Mouse (Mus musculus) frontal cortex, postnatal 36 days (tissue): ENCODE results near the gene Ranbp3.

Experiments
- DNase-seq, 2 experiments: peaks; one replicate each; pipeline ENCODE4 v3.0.0; 2022; ENCODE audit warnings: low spot score in 2 of 2

The Ranbp3 gene

DNA sequence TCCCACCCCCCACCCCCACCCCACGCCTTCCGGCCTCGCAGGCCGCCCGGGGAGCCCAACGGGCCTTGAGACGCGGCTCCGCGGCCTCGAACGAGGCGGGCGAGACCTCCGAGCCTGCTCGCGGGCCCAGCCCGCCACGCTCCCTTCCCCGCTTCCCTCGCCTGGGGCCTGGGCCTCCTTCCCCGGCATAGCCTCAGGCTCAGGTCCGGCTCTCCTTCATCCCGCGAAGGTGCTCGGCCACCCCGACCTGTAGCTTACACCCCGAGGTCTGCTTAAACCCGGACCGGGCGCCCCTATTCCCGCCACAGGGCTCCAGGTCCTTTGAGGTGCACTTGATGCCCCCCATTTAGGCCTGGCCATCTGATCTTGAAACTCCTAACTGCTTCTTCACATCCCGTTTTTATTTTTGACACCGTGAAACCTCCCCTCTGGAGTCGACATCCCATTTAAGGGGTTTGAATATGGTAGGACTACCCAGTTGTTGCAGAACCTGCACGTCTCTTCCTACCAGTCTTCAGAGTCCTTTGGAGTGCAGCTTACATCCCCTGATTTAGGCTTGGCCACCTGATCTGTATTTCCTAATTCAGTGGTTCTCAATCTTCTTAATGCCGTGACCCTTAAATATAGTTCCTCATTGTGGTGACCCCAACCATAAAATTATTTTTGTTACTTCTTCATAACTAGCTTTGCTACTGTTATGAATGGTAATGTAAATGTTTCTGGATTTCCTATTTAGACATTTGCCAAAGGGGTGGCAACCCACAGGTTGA, 738 bp downstream of the Ranbp3 start:
- no peak for DNase-seq

DNA sequence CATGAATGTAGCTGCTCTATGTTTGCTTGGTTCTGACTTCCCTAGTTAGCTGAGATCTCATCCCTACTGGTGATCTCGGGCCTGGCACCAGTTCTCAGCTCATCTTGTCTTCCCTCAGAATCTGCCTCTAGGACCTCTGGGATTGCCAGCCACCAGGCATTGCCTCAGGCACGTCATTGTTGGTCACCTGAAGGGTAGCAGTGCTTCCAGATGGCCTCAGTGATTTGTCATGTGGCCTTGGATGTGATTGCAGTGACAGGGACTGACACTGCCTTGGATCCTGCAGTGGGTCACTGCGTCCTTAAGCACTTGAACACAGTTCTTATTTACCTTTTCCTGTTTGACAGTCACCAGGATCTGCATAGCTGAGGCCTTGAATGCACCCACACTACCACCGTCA, 8.7 kb downstream of the Ranbp3 start:
- DNase-seq = no peak

DNA sequence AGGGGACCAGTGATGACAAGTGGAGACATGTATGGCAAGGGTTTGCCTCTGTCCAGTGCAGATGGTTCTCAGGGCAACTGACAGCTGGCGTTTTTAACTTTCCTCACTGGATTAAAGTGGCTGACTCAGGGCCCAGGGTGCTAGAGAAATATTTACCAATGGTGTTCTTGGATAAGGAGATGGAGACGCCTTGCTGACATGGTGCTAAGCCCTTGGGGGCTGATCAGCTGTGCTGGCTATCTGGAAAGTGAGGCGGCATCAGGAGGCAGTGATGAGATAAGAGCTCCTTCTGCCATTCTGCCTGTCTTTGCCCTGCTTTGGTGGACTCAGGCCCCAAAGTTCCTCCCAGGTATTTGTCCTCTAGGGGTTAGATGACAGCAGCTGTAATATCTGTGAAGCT, 9.8 kb downstream of the Ranbp3 start:
- DNase-seq = no peak

DNA sequence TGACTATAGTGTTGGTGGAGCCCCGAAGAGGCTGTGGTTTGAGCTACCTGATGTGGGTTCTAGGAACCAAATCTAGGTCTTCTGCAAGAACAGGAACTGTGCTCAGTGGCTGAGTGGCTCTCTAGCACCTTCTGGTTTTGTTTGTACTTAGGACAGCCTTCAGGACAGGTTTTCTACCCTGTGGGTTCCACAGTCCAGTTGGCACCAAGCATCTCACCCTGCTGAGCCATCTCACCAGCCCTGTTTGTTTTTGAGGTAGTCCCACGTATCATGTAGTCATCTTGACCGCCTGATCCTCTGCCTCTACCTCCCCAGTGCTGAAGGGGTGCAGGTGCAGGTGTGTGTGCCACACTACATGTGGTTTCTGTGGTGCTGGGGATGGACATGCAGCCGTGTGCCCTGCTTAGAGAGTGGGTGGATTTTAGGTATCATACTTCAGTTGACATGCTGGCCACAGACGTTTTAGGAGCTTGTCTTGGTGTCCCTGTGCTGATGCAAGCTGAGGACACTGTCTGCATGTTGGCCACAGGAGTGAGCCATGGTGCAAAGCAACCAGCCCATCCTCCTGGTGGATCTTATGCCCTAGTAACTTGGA, 10.5 kb downstream of the Ranbp3 start:
- no peak for DNase-seq

DNA sequence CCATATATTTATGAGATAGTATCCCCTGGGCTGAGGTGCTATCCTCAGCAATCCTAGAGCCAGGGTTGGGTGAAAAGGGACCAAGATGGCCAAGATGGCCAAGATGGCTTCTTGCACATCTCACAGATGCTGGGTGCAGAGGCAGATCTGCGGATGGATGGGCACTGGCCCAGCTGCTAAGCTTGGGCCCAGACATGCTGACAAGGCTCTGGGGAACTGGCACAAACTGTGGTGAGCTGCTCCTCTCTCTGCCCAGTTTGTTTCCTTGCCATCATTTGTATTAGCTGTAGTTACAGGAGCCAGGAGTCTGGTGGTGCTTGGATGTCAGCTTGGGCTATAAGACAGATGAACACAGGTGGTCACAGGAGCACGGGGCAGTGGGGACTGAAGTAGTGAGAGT, 11.6 kb downstream of the Ranbp3 start:
- no peak for DNase-seq

DNA sequence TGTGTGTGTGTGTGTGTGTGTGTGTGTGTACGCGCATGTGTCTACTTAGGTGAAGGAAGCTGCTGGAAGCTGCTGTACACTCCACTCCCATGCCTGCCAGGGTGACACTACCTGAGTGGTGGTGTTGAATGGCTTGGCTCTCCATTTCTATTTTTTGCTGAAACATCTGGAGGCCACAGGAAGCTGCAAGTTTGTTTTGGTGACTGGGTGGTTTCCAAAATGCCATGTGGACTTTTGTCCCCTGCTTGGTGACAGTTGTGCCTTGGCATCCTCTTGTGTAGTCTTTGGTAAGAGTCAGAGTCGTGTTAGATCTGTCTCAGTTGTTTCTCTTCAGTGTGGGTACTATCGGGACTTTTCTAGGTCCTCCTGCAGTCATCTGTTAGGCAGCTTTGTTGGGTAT, 13.7 kb downstream of the Ranbp3 start:
- DNase-seq = no peak

DNA sequence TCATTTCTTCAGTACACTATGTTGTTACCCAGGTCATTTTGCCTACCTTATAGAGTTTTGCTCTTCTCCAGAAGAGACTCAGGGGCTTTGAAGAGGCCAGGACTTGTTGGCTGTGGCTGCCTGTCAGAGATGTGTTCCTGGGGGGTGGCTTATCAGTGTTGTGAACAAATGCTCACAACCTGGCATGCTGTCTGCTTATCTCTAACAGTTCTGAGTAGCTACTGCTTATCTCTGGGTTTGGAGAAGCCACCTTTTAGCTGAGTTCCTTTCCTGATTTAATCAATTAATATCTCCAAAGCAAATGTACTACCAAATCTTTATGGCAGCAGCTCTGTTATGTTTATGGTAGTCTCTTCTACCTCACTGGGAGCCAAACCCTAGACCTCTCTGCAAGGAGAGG, 15.0 kb downstream of the Ranbp3 start:
- no peak for DNase-seq

DNA sequence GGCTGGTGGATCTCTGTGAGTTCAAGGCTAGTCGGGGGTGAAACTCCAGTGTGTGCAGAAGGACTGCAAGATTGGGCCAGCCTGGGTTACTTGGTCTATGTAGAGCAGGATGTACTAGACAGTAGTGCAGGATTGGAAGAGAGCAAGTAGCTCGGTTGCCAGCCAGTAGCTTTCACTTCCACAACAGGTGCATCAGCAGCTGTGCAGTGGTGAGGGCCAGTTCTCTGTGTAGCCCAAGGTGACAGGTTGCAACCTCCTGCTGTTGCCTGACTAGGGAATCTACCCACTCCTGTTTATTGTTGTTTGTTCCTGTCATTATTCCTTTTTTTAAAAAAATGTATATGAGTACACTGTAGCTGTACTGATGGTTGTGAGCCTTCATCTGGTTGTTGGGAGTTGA, 15.6 kb downstream of the Ranbp3 start:
- DNase-seq = no peak

DNA sequence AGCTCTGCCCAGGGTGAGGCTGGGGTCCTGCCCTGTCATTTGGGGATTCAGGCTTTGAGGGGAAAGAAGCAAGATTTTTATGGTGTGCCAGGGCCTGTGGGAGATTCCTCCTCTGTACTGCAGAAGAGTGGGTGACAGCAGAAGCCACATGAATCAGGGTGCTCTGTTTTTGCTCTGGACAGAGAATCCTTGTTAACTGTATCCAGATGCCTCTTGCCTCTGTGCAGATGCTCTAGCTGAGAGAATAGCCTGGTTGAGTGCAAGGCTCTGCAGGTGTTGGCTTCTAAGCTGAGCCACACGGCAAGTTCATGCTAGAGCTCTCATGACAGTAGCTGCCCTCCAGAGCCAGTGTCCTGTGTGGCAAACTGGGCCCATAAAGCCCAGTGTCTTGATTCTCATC, 20.3 kb downstream of the Ranbp3 start:
- DNase-seq = peak in 1 of 2 experiments; percentile 21

DNA sequence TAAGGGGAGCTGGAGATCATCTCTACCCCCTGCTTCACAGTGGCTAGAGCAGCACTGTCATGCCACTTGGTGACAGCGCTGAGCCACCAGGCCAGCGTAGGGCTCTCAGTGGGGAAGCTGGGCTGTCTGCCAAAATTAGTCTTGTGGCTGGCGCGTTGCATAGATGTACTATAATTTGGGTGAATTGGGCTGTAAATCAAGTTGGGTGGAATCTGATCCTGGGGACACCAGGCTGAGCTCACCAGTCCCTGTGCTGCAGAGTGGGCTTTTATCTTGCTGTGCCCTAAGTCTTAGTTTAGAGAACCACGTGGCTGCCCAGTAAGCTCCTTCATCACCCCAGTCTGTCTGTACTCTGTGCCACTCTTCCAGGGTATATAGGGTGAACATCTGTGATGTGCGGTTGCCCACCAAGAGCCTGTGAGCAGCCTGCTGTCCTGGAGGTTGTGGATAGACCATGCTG, 20.8 kb downstream of the Ranbp3 start:
- peak; percentile 57 to 75 for DNase-seq

DNA sequence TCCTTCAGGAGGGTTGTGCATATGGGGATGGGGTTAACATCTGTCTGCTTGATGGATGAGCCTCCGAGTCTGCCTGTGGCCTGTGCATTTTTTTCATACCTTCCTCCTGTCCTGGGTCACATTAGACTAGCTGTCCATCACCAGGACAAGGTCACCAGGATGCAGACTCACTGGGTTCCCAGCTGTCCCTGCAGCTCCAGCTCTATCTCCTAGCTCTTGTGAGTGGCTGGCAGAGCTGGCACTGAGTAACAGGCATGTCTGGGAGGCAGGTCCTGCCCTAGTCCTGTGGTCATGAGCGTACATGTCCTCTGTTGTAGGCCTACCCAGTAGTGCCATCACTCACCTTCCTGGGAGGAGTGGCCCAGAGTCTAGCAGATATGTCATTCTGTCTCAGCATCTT, 27.4 kb downstream of the Ranbp3 start:
- no peak for DNase-seq

DNA sequence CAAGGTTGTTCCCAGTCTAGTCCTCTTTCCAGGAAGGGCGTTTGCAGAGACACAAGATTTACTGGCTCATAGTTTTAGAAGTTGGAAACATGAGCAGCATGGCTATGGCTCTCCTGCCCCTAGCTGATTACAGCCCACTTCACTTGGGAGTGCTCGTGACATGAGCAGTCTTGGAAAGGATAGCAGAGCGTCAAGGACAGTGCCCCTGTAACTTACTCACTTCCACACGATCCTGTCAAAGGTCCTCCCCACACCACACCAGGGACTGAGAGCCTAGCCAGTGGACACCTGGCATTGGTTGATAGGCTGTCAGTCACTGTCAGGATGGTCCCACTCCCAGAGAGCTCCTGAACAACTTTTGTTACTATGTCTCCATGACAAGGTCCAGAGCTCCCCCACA, 29.9 kb downstream of the Ranbp3 start:
- DNase-seq = no peak

DNA sequence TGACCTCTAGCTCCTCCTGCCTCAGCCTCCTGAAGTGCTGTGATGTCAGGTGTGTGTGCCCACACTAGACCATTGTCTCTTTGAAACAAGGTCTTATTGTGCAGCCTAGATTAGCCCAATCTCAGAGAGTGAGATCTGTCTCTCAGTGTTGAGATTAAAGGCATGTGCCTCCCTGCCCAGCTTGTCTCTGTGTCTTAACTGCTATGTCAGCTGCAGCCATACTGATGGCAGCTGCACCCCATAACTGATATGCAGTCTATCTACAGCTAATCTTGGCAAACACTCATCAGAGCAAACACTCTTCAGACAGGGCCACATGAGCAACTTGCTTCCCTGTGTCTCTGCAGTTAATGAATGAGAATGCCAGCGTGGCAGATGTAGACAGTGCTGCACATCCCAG, 33.4 kb downstream of the Ranbp3 start:
- DNase-seq = no peak

DNA sequence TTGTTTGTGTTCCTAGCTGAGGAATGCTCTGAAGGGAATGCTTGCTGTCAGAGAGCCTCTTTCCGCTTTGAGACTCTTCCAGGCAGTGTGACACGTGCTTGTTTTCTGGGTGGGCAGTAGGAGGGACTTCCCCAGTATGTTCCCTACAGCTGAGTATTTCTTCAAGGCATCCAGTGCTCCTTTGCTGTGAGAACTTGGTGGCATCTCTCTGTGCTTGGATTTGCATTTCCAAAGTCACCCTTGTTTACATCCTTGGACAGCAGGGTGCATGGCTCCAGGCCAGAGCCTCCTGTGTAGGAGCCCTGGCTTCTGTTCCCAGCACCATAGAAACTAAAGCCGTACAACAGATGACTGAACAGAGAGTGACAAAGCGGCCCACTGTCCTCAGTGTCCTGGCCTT, 35.6 kb downstream of the Ranbp3 start:
- DNase-seq = no peak

DNA sequence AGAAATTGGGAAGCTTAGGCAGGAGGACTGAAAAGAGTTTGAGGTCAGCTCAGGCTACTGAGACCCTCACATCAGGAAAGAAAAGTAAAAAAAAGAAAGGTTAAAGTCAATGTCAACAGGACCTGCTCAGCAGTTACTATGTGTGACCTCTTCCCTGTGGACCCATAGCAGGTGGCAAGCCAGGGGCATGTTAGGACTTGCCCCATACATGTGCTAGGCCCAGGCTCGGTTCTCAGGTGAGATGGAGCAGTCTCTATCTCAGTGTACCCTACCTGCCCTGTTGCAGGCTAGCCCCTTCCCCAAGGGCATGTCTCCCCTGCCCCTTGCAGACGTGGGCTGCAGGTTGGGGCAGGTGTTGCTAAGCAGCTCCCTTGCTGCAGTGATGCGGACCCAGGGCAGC, 36.6 kb downstream of the Ranbp3 start:
- no peak for DNase-seq

DNA sequence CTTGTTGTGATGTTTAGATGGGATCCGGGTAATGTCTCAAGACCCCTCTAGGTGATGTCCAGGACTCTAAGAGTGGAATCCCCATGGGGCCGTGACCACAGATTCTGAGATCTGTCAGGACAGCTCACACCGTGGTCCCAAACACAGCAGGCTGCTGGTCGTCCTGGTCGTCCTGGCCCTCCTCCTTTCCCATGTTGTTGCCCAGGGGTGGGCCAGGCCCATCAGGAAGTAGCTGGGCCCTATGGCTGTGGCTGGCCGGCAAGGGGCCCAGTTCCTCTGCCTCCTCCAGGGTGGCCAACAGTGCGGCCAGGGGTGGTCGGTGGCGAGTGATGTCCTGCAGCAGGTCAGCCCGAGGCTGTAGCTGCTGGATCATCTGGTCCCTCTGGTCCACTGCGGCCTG, 42.3 kb downstream of the Ranbp3 start:
- no peak for DNase-seq

DNA sequence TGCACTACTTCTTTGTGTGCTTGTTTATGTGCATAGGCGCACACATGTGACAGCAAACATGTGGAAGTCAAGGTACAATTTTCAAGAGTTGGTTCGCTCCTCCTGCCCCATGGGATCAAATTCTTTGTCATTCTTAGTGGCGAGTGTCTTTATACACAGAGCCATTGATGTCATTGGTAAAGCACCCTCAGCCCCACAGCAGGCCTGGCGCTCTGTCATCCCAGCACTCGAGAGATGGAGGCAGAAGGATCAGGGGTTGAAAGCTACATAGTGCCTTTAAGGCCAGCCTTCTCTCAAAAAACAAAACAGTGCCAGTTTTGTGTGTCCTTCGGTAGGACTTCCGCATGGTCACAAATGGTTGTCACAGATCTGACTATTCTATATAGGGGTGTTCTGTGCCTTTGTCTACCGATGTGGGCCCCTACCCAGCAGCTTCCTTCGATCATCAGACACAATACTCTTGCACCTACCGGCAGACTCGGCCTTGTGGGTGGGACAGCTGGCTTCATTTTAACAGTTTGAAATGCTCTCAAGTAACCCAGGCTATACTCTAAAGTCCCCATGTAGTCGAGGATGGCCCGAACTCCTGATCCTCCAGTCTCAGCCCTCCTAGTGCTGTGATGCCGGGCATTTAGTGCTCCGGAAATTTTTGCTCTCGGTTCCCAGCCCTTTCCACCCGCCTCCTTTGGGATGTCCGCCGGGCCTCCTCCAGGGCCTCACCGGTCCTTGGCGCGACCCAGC, 43.0 kb downstream of the Ranbp3 start:
- DNase-seq = no peak

DNA sequence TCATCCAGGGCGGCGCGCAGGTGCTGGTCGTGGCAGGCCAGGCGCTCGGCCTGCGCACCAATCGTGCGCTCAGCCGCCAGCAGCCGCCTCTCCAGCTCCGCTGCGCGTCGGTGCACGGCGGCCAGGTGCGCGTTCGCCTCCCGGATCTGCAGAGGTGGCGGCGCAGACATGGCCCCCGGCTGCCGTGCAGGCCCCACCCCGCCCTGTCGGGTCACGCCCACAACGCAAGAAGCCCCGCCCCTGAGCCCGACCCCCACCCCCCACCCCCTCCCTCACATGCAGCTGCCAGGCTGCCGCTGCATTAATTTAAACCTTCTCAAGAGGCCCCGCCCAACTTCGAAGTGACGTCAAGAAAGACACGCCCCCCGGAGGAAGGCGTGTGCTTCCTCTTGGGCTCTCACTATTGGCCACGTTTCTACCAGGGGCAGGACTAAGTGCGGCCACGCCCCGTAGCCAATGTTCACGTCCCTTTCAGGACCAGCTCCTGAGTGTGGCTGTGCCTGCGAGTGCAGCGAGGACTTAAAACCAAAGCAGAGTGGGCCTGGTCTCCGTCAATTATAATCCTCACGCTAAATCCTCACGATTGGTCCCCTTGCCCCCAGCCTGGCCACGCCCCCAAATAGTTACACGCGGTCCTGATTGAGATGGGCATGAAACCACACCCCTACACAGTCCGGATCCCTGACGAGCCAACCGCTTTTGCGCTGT, 43.7 kb downstream of the Ranbp3 start:
- DNase-seq = peak; percentile 94 to 99

DNA sequence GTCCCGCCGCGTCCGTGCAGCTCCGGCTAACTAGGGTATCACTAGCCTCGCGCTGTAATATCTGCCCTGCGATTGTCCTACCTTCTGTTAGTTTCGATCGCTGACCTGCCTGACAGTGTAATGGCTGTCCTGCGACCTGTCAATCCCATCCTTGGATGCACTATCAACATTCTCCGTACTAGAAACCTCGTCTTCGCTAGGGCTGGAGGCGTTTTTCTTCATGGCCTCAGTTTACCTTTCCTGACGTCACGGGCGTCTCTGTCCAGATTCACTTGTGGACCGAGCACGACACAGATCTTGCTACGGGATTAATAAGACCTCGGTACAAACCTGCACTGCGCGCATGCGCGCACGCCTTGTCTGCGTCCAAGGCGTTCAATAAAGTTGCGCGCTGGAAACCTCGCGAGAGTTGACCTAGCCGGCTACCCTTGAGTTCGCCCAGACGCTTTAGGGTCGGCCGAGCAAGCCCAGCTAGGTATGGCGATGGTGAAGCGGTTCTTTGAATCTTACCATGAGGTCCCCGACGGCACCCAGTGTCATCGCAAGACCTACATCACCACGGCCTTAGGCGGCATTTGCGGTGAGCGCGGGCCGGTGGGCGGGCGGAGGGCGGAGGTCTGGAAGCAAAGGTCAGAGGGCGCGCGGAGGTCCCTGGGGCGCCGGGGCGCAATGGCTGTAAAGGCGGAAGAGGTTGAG, 44.4 kb downstream of the Ranbp3 start, which contains the start of the genes Ndufa11 and Vmac:
Gene Ndufa11, plus strand, starts transcription at position 405 of the 696 bp plus-strand sequence.
Gene Vmac, minus strand, starts transcription at position 660 of the 696 bp plus-strand sequence.
- DNase-seq = peak; percentile 87 to 94

DNA sequence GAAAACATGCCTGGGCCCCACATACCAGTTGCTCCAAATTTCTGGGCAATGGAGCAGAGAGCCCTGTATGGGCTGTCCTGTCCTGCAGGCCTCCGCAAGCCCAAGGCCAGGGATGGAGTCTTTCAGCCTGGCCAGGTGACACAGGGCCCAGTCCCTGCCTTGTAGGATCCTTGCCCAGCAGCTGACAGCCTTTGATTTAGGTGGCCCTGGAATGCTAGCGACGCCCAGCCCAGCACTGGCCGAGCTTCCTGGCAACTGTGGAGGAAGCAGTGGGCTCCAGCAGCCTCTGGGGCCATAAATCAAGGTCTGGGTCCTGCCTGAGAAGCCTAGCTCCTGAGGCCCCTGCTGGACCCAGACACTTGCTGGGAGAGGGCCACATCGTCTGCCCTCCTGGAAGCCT, 49.3 kb downstream of the Ranbp3 start:
- DNase-seq = no peak

DNA sequence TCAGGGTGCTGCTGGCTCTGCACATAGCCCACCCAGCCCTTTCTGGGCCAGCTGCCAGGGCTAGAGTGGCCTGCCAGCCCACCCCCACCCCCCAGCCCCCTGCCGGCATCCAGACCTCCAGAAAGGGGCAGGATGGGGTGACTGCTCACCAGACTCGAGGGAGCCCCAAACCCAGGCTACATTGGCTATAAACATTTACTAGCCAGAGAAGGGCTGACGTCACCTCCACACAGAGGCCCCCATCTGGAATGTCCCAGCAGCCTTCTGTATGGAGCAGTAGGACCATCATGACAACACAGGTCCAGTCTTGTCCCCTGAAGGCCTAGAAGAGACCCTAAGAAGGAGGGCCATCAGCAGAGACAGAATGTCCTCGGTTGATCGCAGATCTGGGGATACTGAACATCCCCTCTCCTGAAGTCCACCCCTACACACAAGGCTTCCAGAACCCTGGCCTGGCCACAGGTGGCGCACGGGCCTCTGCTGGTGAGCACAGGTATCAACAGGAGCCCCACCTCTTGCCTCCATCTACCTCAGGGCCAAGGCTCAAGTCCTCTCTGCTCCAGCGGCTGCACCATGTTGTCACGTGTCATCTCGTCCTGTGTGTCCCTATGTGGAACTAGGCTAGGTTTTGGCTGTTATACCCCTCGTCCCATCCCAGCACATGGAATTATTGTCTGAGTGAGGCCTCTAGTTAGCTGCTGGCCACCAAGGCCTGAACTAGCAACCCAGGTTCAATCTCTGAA, 50.5 kb downstream of the Ranbp3 start:
- DNase-seq = no peak
